In genomic region chr2:31987774-31988173, GRCm38 (mm10) we compare ENCODE assay signal across 35 mouse cellular contexts.
"Had no signal": no experiment of that assay in that cellular context is flagged by ENCODE, and none has a peak within 500 bp of the region (broad histone marks: within the 10 kb centered on the region; RNA-seq: fewer than 3 reads in every experiment).

No protein-coding gene starts in this region.

- DNase-seq: heart, postnatal 10 days; heart, postnatal 14 days; heart, postnatal 36 days; heart, postnatal 4 days; kidney, adult 11 months; kidney, adult 18-20 months; kidney, adult 2 months; kidney, adult 8-10 months; kidney, adult 9 months; kidney, postnatal 10 days; kidney, postnatal 14 days; kidney, postnatal 25 days; kidney, postnatal 36 days; kidney, postnatal 4 days; layer of hippocampus, adult 9-11 months; layer of hippocampus, postnatal 36 days had no signal

- H3K9me3 ChIP-seq: heart, embryonic 10.5 days; heart, embryonic 12.5 days; heart, embryonic 13.5 days; heart, embryonic 15.5 days; hindbrain, embryonic 10.5 days; hindbrain, embryonic 12.5 days; hindbrain, embryonic 13.5 days; hindbrain, embryonic 15.5 days; intestine, embryonic 15.5 days; kidney, embryonic 15.5 days had no signal

- H3K4me3 ChIP-seq: heart, embryonic 10.5 days; heart, embryonic 12.5 days; heart, embryonic 13.5 days; heart, embryonic 15.5 days; hindbrain, embryonic 10.5 days; hindbrain, embryonic 12.5 days; hindbrain, embryonic 13.5 days; hindbrain, embryonic 15.5 days; intestine, embryonic 15.5 days; kidney, embryonic 15.5 days; layer of hippocampus, adult 2 months; left cerebral cortex, adult 2 months had no signal

- H3K27me3 ChIP-seq: heart, embryonic 12.5 days; heart, embryonic 13.5 days; heart, embryonic 15.5 days; hindbrain, embryonic 12.5 days; hindbrain, embryonic 13.5 days; hindbrain, embryonic 15.5 days; intestine, embryonic 15.5 days; kidney, embryonic 15.5 days had no signal

- H3K27ac ChIP-seq: heart, embryonic 10.5 days; heart, embryonic 13.5 days; heart, embryonic 15.5 days; hindbrain, embryonic 10.5 days; hindbrain, embryonic 12.5 days; hindbrain, embryonic 13.5 days; hindbrain, embryonic 14.5 days; hindbrain, embryonic 15.5 days; hindbrain, postnatal 0 days; intestine, embryonic 15.5 days; kidney, embryonic 15.5 days; kidney, postnatal 0 days; layer of hippocampus, adult 2 months; left cerebral cortex, adult 2 months had no signal

- ATAC-seq: hindbrain, embryonic 16.5 days; hindbrain, postnatal 0 days; inflammation-experienced regulatory T-cells, adult 6 months; intestine, embryonic 15.5 days; intestine, embryonic 16.5 days had no signal

- H3K4me1 ChIP-seq: heart, embryonic 10.5 days; heart, embryonic 12.5 days; heart, embryonic 13.5 days; heart, embryonic 15.5 days; hindbrain, embryonic 10.5 days; hindbrain, embryonic 12.5 days; hindbrain, embryonic 13.5 days; hindbrain, embryonic 15.5 days; intestine, embryonic 15.5 days; kidney, embryonic 15.5 days had no signal

- H3K4me2 ChIP-seq: heart, embryonic 11.5 days; heart, embryonic 12.5 days; heart, embryonic 13.5 days; heart, embryonic 15.5 days; hindbrain, embryonic 12.5 days; hindbrain, embryonic 13.5 days; hindbrain, embryonic 14.5 days; hindbrain, embryonic 15.5 days; intestine, embryonic 15.5 days; kidney, embryonic 15.5 days had no signal

- H3K9ac ChIP-seq: heart, embryonic 12.5 days; heart, embryonic 13.5 days; heart, embryonic 15.5 days; hindbrain, embryonic 12.5 days; hindbrain, embryonic 13.5 days; hindbrain, embryonic 14.5 days; hindbrain, embryonic 15.5 days; intestine, embryonic 15.5 days; kidney, embryonic 15.5 days had no signal
